Mouse (Mus musculus) adrenal gland, adult (tissue): ENCODE results near the gene Dnah3.
A peak's percentile ranks its signal among the peaks of the same experiment; 100 is the strongest.

Source experiments
- DNase-seq, 2 experiments: peaks; one replicate each; pipeline ENCODE4 v3.0.0; 2022 to 2023; ENCODE audit warnings: low spot score in 1 of 2; ENCODE audit not compliant: inconsistent age in 2 of 2

Gene Dnah3

DNA sequence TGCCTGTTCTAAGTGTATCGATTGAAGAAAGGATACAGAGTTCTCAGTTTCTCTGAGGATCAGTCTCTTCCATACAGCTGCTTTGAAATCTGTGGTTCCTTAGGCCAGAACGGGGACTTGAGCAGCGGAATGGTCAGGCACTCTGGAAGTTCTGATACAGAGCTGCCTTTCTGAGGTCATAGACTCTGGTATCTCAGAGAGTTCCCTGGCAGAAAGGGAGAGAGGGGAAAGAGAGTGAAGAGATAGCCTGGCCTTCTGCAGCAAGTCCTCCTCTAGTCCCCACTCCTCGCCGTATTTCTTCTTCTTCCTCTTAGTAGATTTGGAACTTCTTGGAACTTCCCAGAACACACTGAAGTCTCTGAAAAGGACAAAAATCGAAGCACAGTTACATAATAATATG, at the start of gene Dnah3:
TSS of gene Dnah3 (minus strand) at position 101 of the 400 bp plus-strand sequence.
- DNase-seq: no peak

DNA sequence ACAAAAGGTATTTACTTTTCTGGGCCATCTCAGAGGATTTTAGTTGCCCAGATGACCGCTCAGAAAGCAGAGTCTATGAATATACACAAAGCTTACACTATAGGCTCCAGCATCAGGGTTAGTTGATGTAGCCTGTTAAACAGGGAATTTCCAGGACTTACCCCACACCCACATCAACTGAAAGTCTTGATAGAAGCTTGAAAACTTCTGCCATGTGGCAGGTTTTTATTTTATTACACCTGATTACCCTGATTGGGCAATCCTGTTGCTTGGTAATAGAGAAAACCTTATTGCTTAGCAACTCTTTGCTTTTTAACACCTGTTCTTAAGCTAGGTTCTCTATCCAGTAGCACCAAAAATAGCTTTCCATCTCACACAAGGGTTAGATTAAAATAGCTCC, 47.7 kb upstream of the Dnah3 start:
- no peak for DNase-seq

DNA sequence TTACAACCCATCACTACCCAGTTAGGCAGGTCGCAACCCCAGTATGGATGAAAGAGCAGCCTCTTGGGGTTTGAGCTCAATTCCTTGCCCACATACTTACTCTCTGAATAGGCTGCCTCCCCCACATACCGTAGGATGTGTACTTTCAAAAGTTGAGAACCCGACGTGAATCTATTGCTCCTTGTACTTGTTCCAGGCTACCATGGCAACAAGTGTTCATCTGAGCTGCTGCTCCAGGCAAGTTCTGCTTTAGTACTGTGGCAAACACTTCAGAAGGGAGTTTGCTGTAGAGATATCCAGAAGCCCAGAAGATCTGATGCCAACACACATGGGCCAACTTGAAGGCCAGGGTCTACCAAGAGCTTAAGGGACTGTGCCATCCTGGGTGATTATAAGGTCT, 33.9 kb upstream of the Dnah3 start:
- peak in 1 of 2 experiments; percentile 51 for DNase-seq

DNA sequence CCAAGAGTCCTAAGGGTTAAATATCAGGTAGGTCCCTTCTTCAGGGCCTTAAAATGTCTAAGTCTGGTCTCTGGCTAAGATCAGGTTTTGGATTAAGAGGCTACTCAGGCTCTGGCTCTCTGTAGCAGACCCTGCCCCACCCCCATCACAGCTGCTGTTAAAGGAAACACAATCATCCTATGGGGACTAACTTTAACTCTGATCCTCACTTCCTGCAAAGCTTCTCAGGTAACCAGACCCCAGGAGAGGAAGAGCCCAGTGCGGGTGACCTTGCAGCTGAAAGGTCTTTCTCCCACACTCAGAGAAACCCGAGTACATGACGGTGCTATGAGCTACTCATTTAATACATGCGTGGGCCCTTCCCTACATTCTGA, 32.6 kb upstream of the Dnah3 start:
- DNase-seq: no peak

DNA sequence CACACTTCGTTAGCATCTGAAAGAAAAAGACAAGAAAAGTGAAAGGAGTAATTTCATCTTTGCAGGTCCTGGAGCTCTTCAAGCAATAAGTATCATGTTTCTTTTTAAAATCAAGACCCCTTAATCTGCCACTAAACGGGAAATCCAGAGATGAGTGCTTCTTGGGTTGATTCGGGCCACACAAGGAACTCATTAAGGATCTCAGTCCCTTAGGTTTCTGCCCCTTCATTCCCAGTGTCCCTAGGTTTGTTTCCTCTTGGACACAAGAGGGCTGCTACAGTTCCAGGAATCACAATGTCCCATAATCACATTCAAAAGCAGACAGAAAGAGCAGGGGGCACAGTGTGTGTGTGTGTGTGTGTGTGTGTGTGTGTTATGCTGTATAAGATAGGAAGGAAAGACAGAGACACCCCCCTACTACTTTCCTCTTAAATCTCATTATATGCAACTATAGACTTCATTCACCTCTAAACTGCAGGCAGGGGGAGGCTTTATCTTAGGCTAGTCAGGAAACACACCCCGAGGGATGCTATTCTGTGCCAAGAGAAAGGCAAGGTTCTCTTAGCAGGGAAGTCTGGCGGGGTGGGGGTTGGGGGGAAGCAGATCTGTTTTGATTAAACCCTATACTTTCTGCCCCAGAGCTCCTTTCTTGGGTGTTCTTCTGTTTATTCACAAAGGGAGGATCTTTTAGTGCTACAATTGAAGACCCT, 32.1 kb upstream of the Dnah3 start:
- DNase-seq: no peak

DNA sequence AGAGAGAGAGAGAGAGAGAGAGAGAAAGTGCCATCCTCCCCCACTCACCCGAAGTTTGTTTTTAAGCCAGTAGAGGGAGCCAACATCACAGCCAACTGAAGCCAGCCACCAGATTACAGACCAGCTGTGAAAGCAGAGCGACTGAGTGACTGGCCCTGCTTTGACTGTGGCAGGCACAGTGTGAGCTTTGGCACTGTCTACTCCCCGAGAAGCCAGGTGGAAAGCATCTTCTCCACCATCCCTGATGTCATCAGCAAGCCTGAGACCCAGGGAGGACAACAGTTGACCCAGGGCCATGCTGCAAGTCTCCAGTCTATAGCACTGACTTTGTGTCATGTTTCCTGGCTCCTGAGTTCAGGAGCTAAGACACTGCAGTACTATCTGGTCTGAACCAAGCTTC, 29.8 kb upstream of the Dnah3 start:
- DNase-seq: peak; percentile 72 to 91

DNA sequence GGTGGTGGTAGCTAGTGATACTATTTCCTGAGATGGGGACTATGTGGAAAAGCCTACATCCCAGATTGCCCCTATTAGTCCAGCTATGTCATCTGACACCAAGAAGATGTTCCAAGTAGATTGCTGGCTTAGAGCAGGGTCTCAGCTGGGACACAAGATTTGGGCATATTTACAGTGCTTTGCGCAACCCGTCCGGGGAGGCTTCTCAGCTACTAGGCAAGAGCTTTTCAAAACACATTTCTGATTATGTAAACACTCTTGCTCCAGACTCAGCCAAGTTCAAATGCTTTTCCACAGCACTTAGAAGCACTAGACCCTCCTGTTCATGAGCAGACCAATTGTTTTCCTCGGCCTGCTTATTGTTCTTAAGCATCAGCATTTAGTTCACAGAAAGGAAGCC, 28.7 kb upstream of the Dnah3 start:
- DNase-seq: peak in 1 of 2 experiments; percentile 66

DNA sequence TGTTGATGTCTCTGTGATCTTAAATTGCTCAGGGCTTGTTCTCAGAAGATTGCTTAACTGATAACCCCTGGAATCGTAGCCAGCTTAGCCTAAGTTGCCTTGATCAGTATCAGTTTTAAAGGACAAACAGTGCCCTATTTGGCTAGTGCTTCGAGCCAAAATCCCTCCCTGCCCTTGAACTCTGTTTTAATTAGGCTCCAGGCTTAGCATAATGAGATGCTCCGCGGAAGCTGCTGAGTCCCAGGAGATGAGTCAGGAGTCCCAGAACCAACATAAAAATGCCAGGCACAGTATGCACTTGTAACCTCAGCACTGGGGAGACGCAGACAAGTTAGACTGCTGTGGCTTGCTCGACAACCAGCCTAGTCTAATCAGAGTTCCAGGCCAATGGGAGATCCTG, 22.4 kb upstream of the Dnah3 start:
- DNase-seq: peak; percentile 87 to 93

DNA sequence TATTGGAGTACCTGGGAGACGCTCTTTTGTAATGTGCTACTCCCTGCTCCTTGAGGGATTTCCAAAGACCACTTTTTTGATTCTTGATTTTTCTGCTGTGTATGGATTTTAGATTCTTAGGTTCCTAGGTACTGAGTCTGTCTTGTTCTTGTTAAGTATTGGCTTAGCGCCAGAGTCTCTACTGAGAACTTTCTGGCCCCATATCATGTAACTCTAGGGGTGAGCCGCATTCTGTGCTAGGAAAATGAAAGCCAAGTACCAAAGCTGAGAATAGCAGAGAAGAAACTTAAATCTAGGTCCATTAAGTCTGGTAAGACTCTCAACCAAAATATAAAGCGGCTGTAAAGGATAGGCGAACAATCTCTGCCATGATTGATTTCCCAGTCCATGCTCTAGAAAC, 21.9 kb upstream of the Dnah3 start:
- DNase-seq: no peak

DNA sequence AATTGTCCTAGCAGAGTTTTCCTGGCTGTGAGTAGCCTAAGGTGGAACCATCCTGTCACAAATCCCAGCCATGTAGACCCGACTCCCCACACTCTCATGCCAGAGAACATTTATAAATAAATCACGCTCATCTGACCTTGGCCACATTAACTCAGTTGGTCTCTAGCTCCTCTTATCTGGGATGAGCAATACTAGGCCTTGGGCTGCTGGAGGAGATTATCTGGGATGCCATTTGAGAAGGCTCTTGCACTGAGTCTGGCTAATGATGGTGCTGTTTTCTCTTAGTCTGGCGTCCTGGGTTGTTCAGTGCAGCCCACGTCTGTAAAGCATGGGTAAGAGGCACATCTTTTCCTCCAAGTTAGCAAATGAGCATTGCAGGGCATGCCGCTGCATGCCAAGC, 14.6 kb upstream of the Dnah3 start:
- peak; percentile 72 to 88 for DNase-seq

DNA sequence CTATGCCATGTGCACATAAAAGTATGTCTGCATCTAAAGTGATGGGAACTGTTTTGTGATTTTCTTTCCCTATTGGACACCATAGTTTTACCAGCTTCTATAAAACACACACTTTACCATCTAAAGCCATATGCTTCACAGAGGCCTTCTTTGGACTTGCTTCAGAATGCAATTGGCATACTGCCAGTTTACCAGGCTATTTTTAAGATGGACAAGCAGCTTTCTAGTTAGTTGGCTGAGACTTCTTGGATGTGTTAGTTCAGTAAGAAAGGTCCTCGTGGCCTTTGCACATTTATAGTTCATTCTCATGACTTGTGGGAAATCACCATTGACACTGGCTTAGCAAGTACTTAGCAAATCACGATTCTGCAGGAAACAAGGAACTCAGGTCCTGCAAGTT, 11.3 kb upstream of the Dnah3 start:
- peak in 1 of 2 experiments; percentile 61 for DNase-seq

DNA sequence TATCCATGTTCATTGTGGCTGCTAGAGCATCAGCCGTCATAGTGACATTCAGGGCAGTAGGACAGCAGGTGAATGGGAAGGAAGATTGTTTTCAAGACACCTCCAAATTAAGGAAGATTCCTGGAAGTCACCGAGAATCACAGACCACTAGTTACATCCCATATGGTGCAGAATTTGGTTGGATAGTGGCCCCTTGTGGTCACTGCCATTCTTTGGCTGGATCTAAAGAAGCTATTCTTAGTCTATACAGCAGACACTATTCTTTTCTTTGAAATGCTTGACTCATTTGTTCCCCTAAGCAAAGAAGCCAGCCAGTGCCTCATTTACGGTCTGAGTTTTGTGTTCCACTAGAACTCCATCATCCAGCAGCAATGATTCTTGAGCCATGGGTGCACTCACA, 9.9 kb upstream of the Dnah3 start:
- peak in 1 of 2 experiments; percentile 38 for DNase-seq

DNA sequence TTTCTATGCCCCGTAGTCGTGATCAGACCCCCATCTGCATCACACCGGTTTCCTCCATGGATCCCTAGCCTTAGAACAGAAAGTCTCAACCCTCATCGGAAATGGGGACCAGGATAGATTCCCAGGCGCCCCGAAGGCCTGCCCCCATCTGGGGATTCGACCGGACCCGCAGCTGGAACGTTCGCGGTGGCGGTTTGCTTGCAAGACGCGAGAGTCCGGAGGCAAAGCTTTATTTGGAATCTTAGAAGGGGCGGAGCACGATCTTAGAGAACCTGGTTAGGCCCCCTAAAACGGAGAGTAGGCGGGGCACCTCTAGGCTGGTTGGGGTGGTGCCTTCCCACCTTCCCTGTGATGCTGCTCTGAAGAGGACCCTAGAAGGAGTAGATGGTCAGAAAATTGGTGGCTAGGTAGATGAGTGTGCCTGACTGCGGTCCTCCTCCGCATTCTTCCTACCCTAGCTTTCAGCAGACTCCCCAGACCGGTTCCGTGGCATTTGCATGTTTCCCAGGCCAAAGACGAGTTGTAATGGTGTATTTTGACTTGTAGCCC, 8.0 kb upstream of the Dnah3 start:
- peak; percentile 75 to 90 for DNase-seq

DNA sequence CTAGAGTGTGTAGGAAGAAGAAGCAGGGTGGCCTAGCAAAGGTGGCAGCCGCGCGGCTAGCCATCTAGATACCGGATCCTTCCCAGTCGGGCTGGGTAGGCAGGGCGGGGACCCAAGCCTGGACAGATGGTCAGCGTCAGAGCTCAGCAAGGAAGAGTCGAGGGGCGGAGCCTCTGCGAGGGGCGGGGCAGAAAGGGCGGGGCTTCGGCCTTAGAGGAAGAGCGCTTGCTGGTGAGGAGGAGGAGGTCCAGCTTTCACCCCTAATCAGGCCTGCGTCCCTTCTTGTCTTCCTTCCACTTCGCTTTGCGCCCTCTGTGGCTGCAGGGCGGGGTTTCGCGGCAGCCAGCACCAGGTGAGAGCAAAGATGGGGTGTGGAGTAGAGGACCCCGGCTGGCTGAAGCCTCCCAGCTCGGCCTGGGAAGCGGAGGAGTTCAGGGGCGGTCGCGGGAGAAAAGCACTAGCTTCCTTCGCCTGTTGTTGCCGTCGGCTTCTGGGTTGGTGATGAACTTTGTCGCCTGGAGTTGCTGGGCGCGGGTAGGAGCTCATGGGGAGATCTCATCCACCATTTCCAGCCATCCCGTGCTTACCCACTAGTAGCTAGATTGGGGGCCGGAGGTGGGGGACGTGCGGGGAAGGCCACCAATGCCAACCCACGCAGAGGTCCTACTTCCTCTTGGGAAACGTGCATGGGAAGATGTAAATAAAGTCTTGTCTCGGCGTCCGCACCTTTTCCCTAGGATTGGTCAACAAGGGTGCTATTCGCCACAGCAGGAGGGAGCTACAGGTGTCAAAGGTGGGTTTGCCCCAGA, 7.3 kb upstream of the Dnah3 start, which contains the start of gene Tmem159:
TSS of gene Tmem159 (plus strand) at position 190 of the 809 bp plus-strand sequence.
- DNase-seq: peak; percentile 95 to 99

DNA sequence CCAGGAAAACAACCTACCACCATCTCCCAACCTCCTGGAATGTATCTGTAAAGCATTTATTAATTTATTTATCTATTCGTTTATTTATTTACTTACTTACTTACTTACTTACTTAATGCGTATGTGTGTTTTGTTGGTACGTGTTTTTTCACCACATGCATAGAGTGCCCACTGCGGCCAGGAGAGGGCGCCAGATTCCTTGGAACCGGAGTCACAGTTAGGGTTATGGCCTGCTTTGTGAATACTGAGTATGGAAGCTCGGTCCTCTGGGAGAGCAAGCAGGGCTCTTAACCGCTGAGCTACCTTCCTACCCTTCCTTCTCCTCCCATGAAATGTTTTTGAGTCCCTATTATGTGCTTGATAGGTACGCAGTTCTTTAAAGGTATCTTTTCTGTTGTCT, 3.3 kb upstream of the Dnah3 start:
- DNase-seq: peak; percentile 84 to 95

DNA sequence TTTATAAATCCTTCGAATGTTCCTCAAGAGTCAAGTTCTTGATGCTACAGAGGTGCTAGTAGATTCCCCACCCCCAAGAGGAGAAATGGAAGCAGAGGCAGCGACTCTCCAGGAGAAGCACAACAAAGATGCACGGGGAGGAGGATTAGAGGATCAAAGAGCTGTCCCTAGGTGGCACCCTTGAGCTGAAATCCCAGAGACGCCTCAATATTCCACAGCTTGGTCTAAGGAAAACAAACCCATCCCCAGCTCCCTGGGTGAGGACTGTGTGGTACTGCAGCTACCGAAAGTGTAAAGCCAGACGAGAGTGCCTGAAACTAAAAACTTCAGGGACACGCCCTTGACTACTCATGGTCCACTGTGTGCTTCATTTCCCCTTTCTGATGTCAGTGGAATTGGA, 2.8 kb upstream of the Dnah3 start:
- peak; percentile 69 to 91 for DNase-seq

DNA sequence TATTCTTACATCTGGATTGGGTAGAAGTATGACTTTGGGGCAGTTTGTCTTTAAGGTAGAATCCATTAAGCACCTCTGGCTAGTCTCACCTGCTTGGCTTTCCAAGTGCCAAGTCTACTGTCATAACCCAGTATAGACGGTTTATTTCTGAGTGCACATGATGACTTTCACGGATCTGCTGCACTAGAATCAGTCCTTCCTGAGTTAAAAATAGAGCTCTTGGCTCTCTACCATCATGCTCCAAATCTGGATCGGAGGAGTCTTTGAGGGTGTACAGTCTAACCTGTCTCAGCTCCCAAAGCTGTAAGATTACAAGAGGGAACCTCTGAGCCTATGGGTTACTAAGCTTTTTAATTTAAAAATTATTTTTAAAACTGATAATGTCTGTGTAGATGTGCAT, 864 bp downstream of the Dnah3 start:
- DNase-seq: no peak

DNA sequence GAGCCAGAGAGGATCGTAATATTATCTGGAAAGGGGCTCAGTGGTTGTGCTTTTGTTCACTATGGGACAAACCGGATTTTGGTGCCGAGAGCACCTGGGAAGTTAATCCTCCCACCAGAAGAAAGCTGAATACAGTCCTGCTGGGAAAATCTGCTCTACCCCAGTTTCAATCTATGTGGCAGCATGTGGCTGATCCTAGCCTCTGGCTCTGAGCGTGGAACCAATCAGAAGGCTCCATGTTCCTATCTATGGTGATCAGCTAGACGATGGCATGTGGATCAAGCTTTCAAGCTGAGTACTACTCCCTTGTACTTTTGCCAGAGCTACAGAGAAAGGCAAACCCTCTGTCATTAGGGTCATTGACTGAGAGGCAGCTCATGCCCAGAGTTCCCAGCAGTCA, 2.0 kb downstream of the Dnah3 start:
- DNase-seq: no peak

DNA sequence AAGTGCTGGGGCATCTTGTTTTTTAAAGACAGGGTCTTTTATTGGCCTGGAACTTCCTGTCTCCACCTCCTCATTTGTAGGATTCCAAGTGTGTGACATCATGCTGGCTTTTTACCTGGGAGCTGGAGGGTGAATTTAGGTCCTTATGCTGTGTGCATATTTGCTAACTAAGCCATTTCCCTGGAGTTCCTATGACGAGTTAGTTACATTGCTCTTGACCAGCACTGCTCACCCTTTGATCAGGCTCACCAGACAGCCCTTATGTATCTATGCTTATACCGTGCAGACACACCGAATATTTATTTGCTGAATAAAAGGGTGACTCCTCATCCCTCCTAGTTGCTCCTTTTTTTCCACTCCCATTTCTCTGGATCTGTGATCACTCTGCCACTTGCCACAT, 14.9 kb downstream of the Dnah3 start:
- DNase-seq: no peak

DNA sequence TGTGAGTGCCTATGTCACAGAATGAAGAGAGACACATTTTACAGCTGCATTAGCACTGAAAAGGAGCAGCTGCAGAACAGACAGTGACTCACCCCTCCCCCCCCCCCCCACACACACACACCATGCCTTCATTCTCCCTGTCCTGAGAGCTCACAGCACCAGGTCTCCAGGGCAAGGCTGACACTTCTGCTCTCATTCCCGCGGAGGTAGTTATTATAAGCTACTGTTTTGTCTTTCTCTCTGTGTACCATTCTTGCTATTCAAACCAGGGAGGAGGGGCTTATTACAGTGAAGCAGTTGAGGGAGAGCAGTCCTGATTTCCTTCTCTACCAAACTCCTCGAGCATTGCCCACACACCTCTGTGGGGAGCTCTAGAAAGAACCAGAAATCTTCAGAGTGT, 25.9 kb downstream of the Dnah3 start:
- no peak for DNase-seq

DNA sequence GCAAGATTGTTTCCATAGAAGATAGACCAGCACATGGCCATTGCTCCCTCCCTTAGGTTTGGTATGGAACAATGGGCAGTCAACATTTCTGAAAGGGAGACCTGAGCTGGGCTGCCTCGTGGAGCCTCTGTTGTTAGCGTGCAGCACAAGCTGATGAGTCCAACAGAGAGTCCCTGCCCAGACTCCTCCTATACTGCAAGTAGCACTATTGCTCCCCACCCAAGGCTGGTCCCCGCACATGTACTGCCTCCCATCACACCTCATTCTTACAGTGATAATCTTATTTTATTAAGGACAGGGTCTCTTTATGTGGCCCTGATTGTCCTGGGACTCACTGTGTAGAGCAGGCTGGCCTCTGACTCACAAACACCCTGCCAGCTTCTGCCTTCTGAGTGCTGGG, 27.0 kb downstream of the Dnah3 start:
- DNase-seq: no peak

DNA sequence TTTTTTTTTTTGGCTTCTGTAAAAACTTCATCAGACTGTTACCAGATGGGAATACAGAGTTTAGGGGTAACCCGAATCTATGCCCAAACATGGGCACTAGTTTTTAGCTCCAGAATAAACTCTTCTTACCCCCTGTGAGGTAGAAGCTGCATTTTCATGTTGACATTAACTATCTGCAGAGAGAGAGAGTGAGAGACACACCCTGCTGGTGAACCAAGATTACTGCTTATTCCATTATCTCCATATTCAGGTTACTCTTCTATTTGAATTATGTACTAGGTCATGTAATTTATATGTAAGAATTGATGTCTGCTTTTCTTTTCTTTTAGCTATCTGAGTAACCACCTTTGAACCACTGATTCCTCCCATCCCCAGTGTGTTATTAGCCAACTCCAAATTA, 31.0 kb downstream of the Dnah3 start:
- no peak for DNase-seq
